Mouse (Mus musculus) forebrain, embryonic 12.5 days (tissue): ENCODE data around the gene Srgap2. TPM values are rescaled to one million over a fixed set of nuclear protein-coding genes. Genes with fewer than 3 reads are reported as not detected.

Experiments used
- ATAC-seq: fragments of 200-750 bp; cut with Nextera tagmentation; 2 replicates; pipeline ENCODE4 v1.8.0; 2017; ENCODE audit warnings: moderate TSS enrichment; ENCODE audit not compliant: low FRiP score
- H3K27ac ChIP-seq: fragments of 300-500 bp; sonication (generic); 2 replicates; pipeline ENCODE4 v1.5.1; 2016; ENCODE audit warnings: mild to moderate bottlenecking
- H3K27me3 ChIP-seq: fragments of 300-500 bp; sonication (generic); 2 replicates; pipeline ENCODE4 v1.6.1; 2016; ENCODE audit warnings: mild to moderate bottlenecking
- H3K36me3 ChIP-seq: fragments of 300-500 bp; sonication (generic); replicated peaks from 2 replicates; pipeline ENCODE4 v1.6.1; 2016; ENCODE audit warnings: mild to moderate bottlenecking
- H3K4me1 ChIP-seq: fragments of 300-500 bp; sonication (generic); 2 replicates; pipeline ENCODE4 v1.6.1; 2016
- H3K4me2 ChIP-seq: fragments of 300-500 bp; sonication (generic); 2 replicates; pipeline ENCODE4 v1.6.1; 2016; ENCODE audit warnings: mild to moderate bottlenecking, moderate library complexity
- H3K4me3 ChIP-seq: fragments of 300-500 bp; sonication (generic); replicated peaks from 2 replicates; pipeline ENCODE4 v1.5.1; 2016; ENCODE audit warnings: mild to moderate bottlenecking
- H3K9ac ChIP-seq: fragments of 300-500 bp; sonication (generic); 2 replicates; pipeline ENCODE4 v1.6.1; 2016; ENCODE audit warnings: mild to moderate bottlenecking
- H3K9me3 ChIP-seq: fragments of 300-500 bp; sonication (generic); 2 replicates; pipeline ENCODE4 v1.6.1; 2016
- WGBS: fragments of 180-500 bp; shearing (Covaris S2); methylation state at CpG from one replicate; pipeline ENCODE4 v1.1.7; 2016; 5-methylcytosine and 5-hydroxymethylcytosine counted together
- polyA plus RNA-seq: library from polyadenylated mRNA; unstranded; fragments of >200 nt; fragmentation: Nextera tagmentation; extraction: Ambion mirVana; gene quantifications from 2 replicates; pipeline ENCODE4 v1.2.1, GENCODE M21; 2016

Srgap2 gene
- polyA plus RNA-seq, 1 experiment from 2014 or later = 17.1 TPM

- no peak overlapping the region for H3K27ac ChIP-seq
Observed at GRCm38 (mm10) chr1:131546798-131547690, 19.9 kb upstream of the Srgap2 start.

DNA sequence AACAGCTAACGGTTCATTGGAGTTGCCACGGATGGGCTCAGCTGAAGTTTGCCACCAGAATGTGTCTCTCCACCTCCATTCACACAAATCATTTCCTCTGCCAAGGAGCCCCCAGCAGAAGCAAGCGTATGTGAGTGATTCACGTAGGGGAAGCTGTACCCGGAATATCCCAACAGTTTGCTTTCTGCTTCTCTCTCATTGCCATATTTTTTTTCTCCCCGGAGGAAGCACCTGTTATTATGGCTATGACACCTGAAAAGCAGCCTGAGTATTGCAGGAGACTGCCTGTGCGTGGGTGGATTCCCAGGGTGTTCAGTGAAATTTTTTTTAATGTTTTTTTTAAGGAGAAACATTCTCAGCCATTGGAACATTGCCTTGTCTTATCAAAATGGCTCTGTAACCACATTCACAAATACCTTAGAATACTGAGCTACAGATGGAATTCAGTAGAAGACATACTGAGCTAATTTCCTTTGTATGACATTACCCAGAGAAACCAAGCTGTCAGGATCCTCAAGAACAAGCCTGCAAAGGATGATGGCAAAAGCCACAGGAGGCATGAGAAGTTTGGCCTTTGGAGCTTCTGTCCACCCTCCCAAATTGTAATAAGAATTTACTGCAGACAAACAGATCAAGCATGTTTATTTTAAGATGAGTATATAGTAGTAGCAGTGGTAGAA is 16.9 kb upstream of the Srgap2 start:
- Histone ChIP-seq H3K4me1 (0 out of 2 replicates have a peak, but pooled peaks cover 3% of the 10 kb centered on the region), H3K4me3 (no peak overlapping the region), H3K4me2 (no peak overlapping the region), H3K36me3 (no peaks in the 10 kb centered on the region; the same call in 1 of the 2 replicates), H3K9ac (no peak overlapping the region), H3K9me3 (no peaks in the 10 kb centered on the region), H3K27me3 (no peaks in the 10 kb centered on the region), H3K27ac (no peak overlapping the region)
- no peak for ATAC-seq
- WGBS = 86% methylated on average over 7 of the region's 7 CpGs

More at GRCm38 (mm10) chr1:131546798-131547690, 19.9 kb upstream of the Srgap2 start:
- Histone ChIP-seq H3K9ac (no peak overlapping the region), H3K4me1 (no peaks in the 10 kb centered on the region), H3K27me3 (no peaks in the 10 kb centered on the region), H3K4me3 (no peak overlapping the region), H3K9me3 (no peaks in the 10 kb centered on the region), H3K36me3 (no peaks in the 10 kb centered on the region), H3K4me2 (no peak overlapping the region)
- 71% methylated on average over 13 of the region's 13 CpGs for WGBS
- no peak for ATAC-seq

- no peak overlapping the region for H3K4me3 ChIP-seq
- H3K4me1 ChIP-seq = 0 out of 2 replicates have a peak, but pooled peaks cover 3% of the 10 kb centered on the region
- WGBS = 86% methylated on average over 5 of the region's 5 CpGs
- no peaks in the 10 kb centered on the region for H3K27me3 ChIP-seq
- H3K36me3 ChIP-seq = no peaks in the 10 kb centered on the region; the same call in 1 of the 2 replicates
- H3K27ac ChIP-seq = no peak overlapping the region
- no peaks in the 10 kb centered on the region for H3K9me3 ChIP-seq
- ATAC-seq = no peak
- H3K4me2 ChIP-seq = no peak overlapping the region
- H3K9ac ChIP-seq = no peak overlapping the region
Observed at GRCm38 (mm10) chr1:131541903-131542302, 14.8 kb upstream of the Srgap2 start.

DNA sequence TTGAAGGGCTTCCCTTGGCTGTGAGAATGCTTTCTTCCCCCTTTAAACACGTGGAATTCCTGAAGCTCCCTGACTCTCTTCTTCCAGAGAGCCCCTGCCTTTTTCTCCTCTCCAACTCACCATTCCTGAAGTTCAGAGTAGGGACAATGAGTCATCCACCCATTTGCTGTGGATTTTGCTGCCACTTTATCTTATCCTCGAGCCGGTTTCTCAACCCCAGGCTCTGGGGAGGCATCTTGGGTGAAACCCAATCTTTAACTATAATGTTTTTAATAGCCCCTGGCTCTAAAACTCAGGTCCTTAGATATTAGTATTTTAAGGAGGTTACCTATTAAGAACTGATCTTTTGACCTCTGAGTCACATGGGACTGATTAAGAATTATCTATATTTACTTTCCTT is 14.3 kb upstream of the Srgap2 start:
- Histone ChIP-seq H3K4me1 (0 out of 2 replicates have a peak, but pooled peaks cover 3% of the 10 kb centered on the region), H3K9me3 (no peaks in the 10 kb centered on the region), H3K36me3 (no peaks in the 10 kb centered on the region; the same call in 1 of the 2 replicates), H3K27ac (no peak overlapping the region), H3K4me3 (no peak overlapping the region), H3K9ac (no peak overlapping the region), H3K4me2 (no peak overlapping the region), H3K27me3 (no peaks in the 10 kb centered on the region)
- 69% methylated on average over 3 of the region's 3 CpGs for WGBS
- ATAC-seq = no peak

GRCm38 (mm10) chr1:131540795-131541194 is 13.6 kb upstream of the Srgap2 start:
- Histone ChIP-seq H3K4me1 (0 out of 2 replicates have a peak, but pooled peaks cover 3% of the 10 kb centered on the region), H3K4me3 (no peak overlapping the region), H3K27ac (no peak overlapping the region), H3K9ac (no peak overlapping the region), H3K9me3 (no peaks in the 10 kb centered on the region), H3K36me3 (no peaks in the 10 kb centered on the region; the same call in 1 of the 2 replicates), H3K4me2 (no peak overlapping the region), H3K27me3 (no peaks in the 10 kb centered on the region)
- no peak for ATAC-seq
- WGBS = 53% methylated on average over 5 of the region's 5 CpGs

GRCm38 (mm10) chr1:131539771-131540170 is 12.6 kb upstream of the Srgap2 start:
- Histone ChIP-seq H3K36me3 (peaks cover 5% of the 10 kb centered on the region; the same call in 1 of the 2 replicates), H3K9ac (no peak overlapping the region), H3K27me3 (no peaks in the 10 kb centered on the region), H3K4me2 (no peak overlapping the region), H3K4me3 (no peak overlapping the region), H3K27ac (no peak overlapping the region), H3K4me1 (0 out of 2 replicates have a peak, but pooled peaks cover 3% of the 10 kb centered on the region), H3K9me3 (no peaks in the 10 kb centered on the region)
- WGBS = 90% methylated on average over 4 of the region's 4 CpGs
- ATAC-seq = no peak

DNA sequence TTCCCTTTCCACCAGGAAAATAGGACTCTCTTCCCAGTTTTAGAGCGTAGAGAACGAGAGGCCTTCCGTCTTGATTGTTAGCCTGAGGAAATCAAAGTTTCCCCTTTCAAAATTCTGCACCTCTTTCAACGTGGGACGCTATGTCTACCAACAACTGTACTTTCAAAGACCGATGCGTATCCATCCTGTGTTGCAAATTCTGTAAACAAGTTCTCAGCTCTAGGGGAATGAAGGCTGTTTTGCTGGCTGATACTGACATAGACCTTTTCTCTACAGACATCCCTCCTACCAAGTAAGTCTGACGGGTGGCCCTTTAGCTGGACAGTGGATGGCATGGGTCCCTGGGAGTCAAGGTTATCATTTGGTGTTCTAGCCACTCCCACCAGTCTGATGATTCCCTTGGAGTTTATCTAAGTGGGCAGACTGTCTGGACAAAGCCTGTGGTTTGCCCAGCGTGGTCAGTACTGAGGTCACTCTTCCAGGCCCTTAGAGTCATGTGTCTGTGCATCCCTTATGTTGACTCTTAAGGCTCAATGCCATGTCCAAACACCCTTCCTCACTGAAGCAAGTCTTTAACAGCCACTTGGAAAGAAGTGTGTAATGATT is 1.5 kb upstream of the Srgap2 start:
- 2% methylated on average over 9 of the region's 9 CpGs for WGBS
- H3K4me2 ChIP-seq = peak overlapping the region; percentile 83
- peak overlapping the region; percentile 92 for H3K27ac ChIP-seq
- ATAC-seq = no peak
- H3K36me3 ChIP-seq = no peaks in the 10 kb centered on the region
- no peaks in the 10 kb centered on the region for H3K9me3 ChIP-seq
- no peaks in the 10 kb centered on the region for H3K27me3 ChIP-seq
- H3K4me3 ChIP-seq = peak overlapping the region; percentile 74
- H3K9ac ChIP-seq = peak overlapping the region; percentile 66
- H3K4me1 ChIP-seq = peaks cover 44% of the 10 kb centered on the region

DNA sequence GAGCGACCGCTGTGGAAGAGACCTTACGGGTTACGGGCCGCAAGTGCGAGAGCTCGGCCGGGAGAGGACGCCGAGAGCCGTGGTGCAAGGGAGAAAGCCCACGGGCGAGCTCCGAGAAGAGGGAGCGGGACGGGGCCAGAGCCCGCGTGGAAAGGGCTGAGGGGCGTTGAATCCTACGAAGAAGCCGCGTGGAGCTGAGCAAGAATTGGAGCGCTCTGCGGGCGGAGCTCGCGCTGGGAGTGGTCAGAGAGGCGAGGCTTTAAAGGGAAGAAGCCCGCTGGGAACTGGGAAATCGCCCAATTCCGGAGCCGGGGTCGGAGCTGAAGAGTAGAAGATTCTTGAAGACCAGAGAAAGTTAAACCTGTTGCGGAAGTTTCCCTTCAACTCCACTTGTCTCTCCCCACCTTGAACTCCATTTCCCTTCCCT is 942 bp upstream of the Srgap2 start:
- ATAC-seq = no peak; the same call in 1 of the 2 replicates
- H3K4me1 ChIP-seq = peaks cover 50% of the 10 kb centered on the region
- H3K4me3 ChIP-seq = peak overlapping the region; percentile 74
- H3K9ac ChIP-seq = peak overlapping the region; percentile 66
- no peaks in the 10 kb centered on the region for H3K9me3 ChIP-seq
- H3K36me3 ChIP-seq = no peaks in the 10 kb centered on the region
- no peaks in the 10 kb centered on the region for H3K27me3 ChIP-seq
- under 1% methylated on average over 33 of the region's 34 CpGs for WGBS
- H3K4me2 ChIP-seq = peak overlapping the region; percentile 83
- peak overlapping the region; percentile 92 for H3K27ac ChIP-seq

GRCm38 (mm10) chr1:131526371-131527270 is 531 bp downstream of the Srgap2 start:
- Histone ChIP-seq H3K9ac (peak overlapping the region; percentile 87), H3K9me3 (no peaks in the 10 kb centered on the region), H3K27ac (peak overlapping the region; percentile 96), H3K4me2 (peak overlapping the region; percentile 98), H3K4me1 (peaks cover 62% of the 10 kb centered on the region), H3K4me3 (peak overlapping the region; percentile 82), H3K27me3 (no peaks in the 10 kb centered on the region), H3K36me3 (no peaks in the 10 kb centered on the region)
- WGBS = under 1% methylated on average over 81 of the region's 81 CpGs
- ATAC-seq = peak; percentile 43

- Histone ChIP-seq H3K4me2 (peak overlapping the region; percentile 98), H3K4me1 (peaks cover 63% of the 10 kb centered on the region), H3K27me3 (no peaks in the 10 kb centered on the region), H3K9ac (peak overlapping the region; percentile 87), H3K4me3 (peak overlapping the region; percentile 82), H3K36me3 (no peaks in the 10 kb centered on the region), H3K27ac (peak overlapping the region; percentile 96), H3K9me3 (no peaks in the 10 kb centered on the region)
- WGBS = under 1% methylated on average over 41 of the region's 41 CpGs
- ATAC-seq = no peak
Observed at GRCm38 (mm10) chr1:131525586-131526271, 1.4 kb downstream of the Srgap2 start.

DNA sequence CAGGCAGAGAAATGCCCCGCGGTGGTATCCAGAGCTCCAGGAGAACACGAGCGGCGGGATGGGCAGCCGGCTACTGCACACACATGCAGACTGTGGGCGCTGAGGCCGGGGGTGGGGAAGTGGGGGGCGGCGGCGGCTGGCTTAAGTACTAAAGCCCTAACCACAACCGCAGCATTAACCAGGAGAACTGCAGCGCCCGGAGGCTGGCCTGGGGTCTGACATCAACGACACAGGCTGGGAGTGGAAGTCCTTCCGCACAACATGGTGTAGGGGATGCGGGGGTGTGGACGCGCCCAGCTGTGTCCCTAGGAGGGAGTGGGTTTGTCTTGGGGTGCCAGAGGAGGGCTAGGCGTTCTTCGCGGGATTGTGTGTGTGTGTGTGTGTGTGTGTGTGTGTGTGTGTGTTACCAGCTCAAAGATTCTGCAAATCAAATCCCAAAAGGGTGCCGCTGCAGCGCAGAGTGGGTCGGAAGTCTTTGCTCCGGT is 2.0 kb downstream of the Srgap2 start:
- H3K4me1 ChIP-seq = peaks cover 58% of the 10 kb centered on the region

More for the DNA sequence above, 2.0 kb downstream of the Srgap2 start:
- Histone ChIP-seq H3K4me3 (peak overlapping the region; percentile 82), H3K4me2 (peak overlapping the region; percentile 98), H3K9ac (peak overlapping the region; percentile 87), H3K27ac (peak overlapping the region; percentile 96), H3K27me3 (no peaks in the 10 kb centered on the region), H3K9me3 (no peaks in the 10 kb centered on the region), H3K36me3 (no peaks in the 10 kb centered on the region)
- no peak for ATAC-seq
- under 1% methylated on average over 26 of the region's 26 CpGs for WGBS
